Mouse (Mus musculus): Measurements from ENCODE around the gene Olfr686. TPM values are rescaled to one million over a fixed set of nuclear protein-coding genes. Genes with fewer than 3 reads are reported as not detected.

Olfr686 gene
- total and polyA plus RNA-seq, 2 experiments from 2014 or later: 0.10 TPM; not detected in 1

DNA sequence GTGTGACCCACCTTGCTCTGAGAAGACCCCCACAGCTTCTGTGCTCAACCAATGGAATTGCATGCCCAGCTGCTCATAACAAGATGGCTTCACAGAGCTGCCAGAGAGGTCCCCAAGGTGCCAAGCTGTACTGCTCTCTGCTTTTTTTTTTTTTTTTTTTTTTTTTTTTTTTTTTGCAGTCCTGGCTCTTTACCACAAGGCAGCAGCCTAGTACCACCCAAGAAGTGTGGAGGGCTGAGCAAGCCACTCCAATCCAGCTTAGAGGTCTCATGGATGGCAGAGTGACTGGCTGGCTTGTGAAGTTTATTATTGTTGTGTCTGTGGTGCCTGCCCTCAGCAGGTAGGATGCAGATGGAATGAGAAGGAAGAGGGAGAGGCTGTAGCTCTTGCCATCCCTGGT is 18.8 kb upstream of the Olfr686 start:
- Histone ChIP-seq H3K4me1 (ENCODE audit: insufficient read depth, low read length) (no peaks in the 10 kb centered on the region), H3K27me3 (ENCODE audit: insufficient read depth, low read length) (no peaks in the 10 kb centered on the region), H3K4me3 (ENCODE audit: low read length) (no peak overlapping the region), H3K4me2 (ENCODE audit: low read depth, low read length) (no peak overlapping the region), H3K36me3 (ENCODE audit: insufficient read depth, low read length) (no peaks in the 10 kb centered on the region), H3K27ac (no peak overlapping the region), H3K9me3 (ENCODE audit: low read length) (no peaks in the 10 kb centered on the region), H3K9ac (replicated peaks; ENCODE audit: low read length) (no peak overlapping the region)
- peak; percentile 20 for DNase-seq (ENCODE audit: low spot score)
- TF ChIP-seq CTCF (IDR thresholded peaks at IDR 0.05; ENCODE audit: low read depth): peak; percentile 30; the same call in 1 of the 2 replicates
- peak; percentile 24; the same call in 1 of the 2 replicates for ATAC-seq

DNA sequence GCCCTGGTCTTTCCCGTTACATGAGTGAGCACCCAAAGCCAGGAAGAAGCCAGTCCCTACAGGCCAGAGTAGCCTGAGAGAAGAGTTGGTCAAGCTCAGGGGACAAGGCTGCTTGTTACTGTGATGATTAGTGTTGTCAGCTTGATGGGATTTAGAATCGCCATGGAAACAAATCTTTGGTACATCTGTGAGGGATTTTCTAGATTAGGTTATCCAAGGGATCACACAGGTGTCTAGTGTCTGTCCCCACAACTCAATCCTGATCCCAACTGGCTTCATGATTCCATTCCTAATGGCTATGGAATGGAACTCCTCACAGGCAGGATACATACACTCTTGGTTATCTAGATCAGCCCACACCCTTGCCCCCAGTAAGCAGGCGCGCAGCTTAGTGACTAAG is 11.0 kb upstream of the Olfr686 start:
- no peak for DNase-seq (ENCODE audit: low spot score)
- no peak for TF ChIP-seq CTCF (IDR thresholded peaks at IDR 0.05; ENCODE audit: low read depth)
- Histone ChIP-seq H3K9ac (replicated peaks; ENCODE audit: low read length) (no peak overlapping the region), H3K27ac (no peak overlapping the region), H3K4me1 (ENCODE audit: insufficient read depth, low read length) (no peaks in the 10 kb centered on the region), H3K4me3 (ENCODE audit: low read length) (no peak overlapping the region), H3K9me3 (ENCODE audit: low read length) (no peaks in the 10 kb centered on the region), H3K4me2 (ENCODE audit: low read depth, low read length) (no peak overlapping the region), H3K36me3 (ENCODE audit: insufficient read depth, low read length) (no peaks in the 10 kb centered on the region), H3K27me3 (ENCODE audit: insufficient read depth, low read length) (no peaks in the 10 kb centered on the region)
- ATAC-seq: no peak
- 84% methylated on average over 4 of the region's 4 CpGs for WGBS

DNA sequence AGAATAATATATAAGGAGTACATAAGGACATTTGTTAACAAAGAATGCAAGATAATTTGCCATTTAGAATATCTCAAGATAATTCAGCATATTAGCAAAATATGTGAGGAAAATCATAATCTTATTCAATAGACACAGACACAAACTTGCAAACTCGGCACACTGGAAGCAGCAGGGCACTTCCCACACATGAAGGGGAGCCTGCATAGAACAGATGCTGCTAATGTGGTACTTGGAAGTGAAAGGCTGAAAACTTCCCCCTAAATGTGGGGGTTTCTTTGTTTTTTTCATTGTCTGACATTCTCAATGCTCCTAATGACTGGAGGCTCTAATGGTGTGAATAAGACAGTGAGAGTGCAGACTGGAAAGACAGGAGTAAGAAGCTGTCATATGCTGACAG is 7.5 kb upstream of the Olfr686 start:
- DNase-seq (ENCODE audit: low spot score) (no peak), ATAC-seq (no peak)
- Histone ChIP-seq H3K4me2 (ENCODE audit: low read depth, low read length) (no peak overlapping the region), H3K27me3 (ENCODE audit: insufficient read depth, low read length) (no peaks in the 10 kb centered on the region), H3K9me3 (ENCODE audit: low read length) (no peaks in the 10 kb centered on the region), H3K36me3 (ENCODE audit: insufficient read depth, low read length) (no peaks in the 10 kb centered on the region), H3K4me3 (ENCODE audit: low read length) (no peak overlapping the region), H3K4me1 (ENCODE audit: insufficient read depth, low read length) (no peaks in the 10 kb centered on the region), H3K9ac (replicated peaks; ENCODE audit: low read length) (no peak overlapping the region), H3K27ac (no peak overlapping the region)
- 31% methylated on average over 1 of the region's 1 CpGs for WGBS
- TF ChIP-seq CTCF (IDR thresholded peaks at IDR 0.05; ENCODE audit: low read depth): no peak

DNA sequence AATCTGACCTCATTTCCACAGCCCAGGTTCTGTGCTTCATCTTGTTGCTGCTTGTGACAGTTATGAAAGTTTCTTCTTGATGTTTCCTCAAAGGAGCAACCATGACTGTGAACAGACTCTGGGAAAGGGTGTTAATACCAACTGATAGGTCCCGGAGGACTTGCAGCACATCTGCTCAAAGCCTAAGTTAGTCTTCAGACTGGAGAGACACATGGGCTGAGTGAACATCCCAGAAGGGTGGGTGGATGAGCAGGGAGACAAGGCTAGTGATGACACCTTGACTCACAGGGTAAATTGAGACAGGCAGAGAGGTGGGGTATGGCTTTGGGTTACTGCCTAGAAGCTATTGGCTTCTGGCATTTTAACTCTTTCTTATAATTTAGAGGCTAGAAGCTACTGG is 21.4 kb downstream of the Olfr686 start, which contains the start of gene Olfr685:
Gene Olfr685 (minus strand): TSS at position 101 of the 400 bp plus-strand sequence.
- Histone ChIP-seq H3K27ac (no peak within 1 kb of the TSS), H3K27me3 (ENCODE audit: insufficient read depth, low read length) (no peaks in the 10 kb centered on the region), H3K4me1 (ENCODE audit: insufficient read depth, low read length) (no peaks in the 10 kb centered on the region), H3K9me3 (ENCODE audit: low read length) (no peaks in the 10 kb centered on the region), H3K4me2 (ENCODE audit: low read depth, low read length) (no peak within 1 kb of the TSS), H3K4me3 (ENCODE audit: low read length) (no peak within 1 kb of the TSS), H3K9ac (replicated peaks; ENCODE audit: low read length) (no peak within 1 kb of the TSS), H3K36me3 (ENCODE audit: insufficient read depth, low read length) (no peaks in the 10 kb centered on the region)
- 95% methylated on average over 1 of the region's 1 CpGs for WGBS
- no peak for DNase-seq (ENCODE audit: low spot score)
- no peak for TF ChIP-seq CTCF (IDR thresholded peaks at IDR 0.05; ENCODE audit: low read depth)
- no peak for ATAC-seq

DNA sequence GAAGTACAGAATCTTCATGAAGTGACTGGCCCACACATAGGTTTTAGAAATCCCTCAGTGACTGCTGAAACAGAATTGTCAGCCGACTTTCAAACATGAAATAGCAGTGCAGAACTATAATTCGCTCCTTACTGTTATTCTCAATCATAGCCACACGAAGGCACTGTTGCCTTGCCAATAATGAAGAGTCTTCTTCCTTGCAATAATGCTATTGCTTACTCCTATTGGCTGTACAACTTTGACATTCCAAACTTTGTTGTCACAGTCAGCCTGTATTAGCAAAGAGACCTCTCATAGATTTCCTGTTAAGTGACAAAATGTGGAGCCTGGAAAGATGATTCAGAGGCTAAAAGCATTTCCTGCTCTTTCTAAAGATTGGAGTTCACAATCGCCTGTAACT is 36.5 kb downstream of the Olfr686 start:
- H3K9ac ChIP-seq (replicated peaks; ENCODE audit: low read length): no peak overlapping the region
- DNase-seq (ENCODE audit: low spot score) (peak; percentile 67), ATAC-seq (peak; percentile 70; the same call in 1 of the 2 replicates)
- no peak overlapping the region for H3K4me2 ChIP-seq (ENCODE audit: low read depth, low read length)
- 59% methylated on average over 4 of the region's 4 CpGs for WGBS
- H3K4me1 ChIP-seq (ENCODE audit: insufficient read depth, low read length): no peaks in the 10 kb centered on the region
- no peak overlapping the region for H3K27ac ChIP-seq
- no peak overlapping the region for H3K4me3 ChIP-seq (ENCODE audit: low read length)
- no peaks in the 10 kb centered on the region for H3K36me3 ChIP-seq (ENCODE audit: insufficient read depth, low read length)
- TF ChIP-seq CTCF (IDR thresholded peaks at IDR 0.05; ENCODE audit: low read depth): peak; percentile 79
- H3K9me3 ChIP-seq (ENCODE audit: low read length): no peaks in the 10 kb centered on the region
- no peaks in the 10 kb centered on the region for H3K27me3 ChIP-seq (ENCODE audit: insufficient read depth, low read length)

DNA sequence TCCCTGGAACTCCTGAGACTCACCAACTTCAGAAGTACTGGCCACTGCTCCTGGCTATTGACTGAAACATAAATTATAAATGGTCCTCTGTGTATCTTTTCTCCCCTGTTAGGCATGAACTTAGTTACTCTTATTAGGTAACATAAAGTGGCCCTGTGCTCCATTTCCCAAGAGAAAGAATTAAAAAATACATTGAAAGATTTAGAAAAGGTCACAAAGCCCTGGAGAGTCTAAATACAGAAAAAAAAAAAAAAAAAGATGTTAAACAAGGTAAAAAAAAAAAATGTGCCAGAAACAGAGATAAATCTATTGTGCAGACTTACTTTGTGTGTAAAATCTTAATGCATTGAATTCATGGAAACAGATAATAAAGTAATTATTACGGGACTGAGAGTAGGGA is 43.7 kb downstream of the Olfr686 start, which contains the start of gene Olfr684:
Gene Olfr684 (minus strand): TSS at position 101 of the 400 bp plus-strand sequence.
- no peak within 1 kb of the TSS for H3K4me2 ChIP-seq (ENCODE audit: low read depth, low read length)
- 67% methylated on average over 1 of the region's 1 CpGs for WGBS

More for the DNA sequence above, 43.7 kb downstream of the Olfr686 start, which contains the start of gene Olfr684:
- H3K27ac ChIP-seq: no peak within 1 kb of the TSS
- no peaks in the 10 kb centered on the region for H3K4me1 ChIP-seq (ENCODE audit: insufficient read depth, low read length)
- no peak for TF ChIP-seq CTCF (IDR thresholded peaks at IDR 0.05; ENCODE audit: low read depth)
- DNase-seq (ENCODE audit: low spot score) (no peak), ATAC-seq (no peak)
- no peaks in the 10 kb centered on the region for H3K9me3 ChIP-seq (ENCODE audit: low read length)
- H3K9ac ChIP-seq (replicated peaks; ENCODE audit: low read length): no peak within 1 kb of the TSS
- no peaks in the 10 kb centered on the region for H3K27me3 ChIP-seq (ENCODE audit: insufficient read depth, low read length)
- H3K36me3 ChIP-seq (ENCODE audit: insufficient read depth, low read length): no peaks in the 10 kb centered on the region
- no peak within 1 kb of the TSS for H3K4me3 ChIP-seq (ENCODE audit: low read length)

Other genes starting within 250 kb of the Olfr686 start
- not detected in 2 replicates for gene Olfr670, start 244.9 kb downstream of the Olfr686 start, total RNA-seq (2014; rRNA removed)
- not detected in 2 replicates for gene Olfr670, start 244.9 kb downstream of the Olfr686 start, polyA plus RNA-seq (2015; fragmentation: Nextera tagmentation; extraction: Ambion mirVana)
- not detected in 2 replicates for gene Olfr671, start 228.4 kb downstream of the Olfr686 start, total RNA-seq (2014; rRNA removed)
- gene Olfr671, start 228.4 kb downstream of the Olfr686 start, polyA plus RNA-seq (2015; fragmentation: Nextera tagmentation; extraction: Ambion mirVana): not detected in 2 replicates
- gene Olfr672, start 205.5 kb downstream of the Olfr686 start, total RNA-seq (2014; rRNA removed): not detected in 2 replicates
- not detected in 2 replicates for gene Olfr672, start 205.5 kb downstream of the Olfr686 start, polyA plus RNA-seq (2015; fragmentation: Nextera tagmentation; extraction: Ambion mirVana)
- not detected in 2 replicates for gene Olfr675, start 179.0 kb downstream of the Olfr686 start, total RNA-seq (2014; rRNA removed)
- not detected in 2 replicates for gene Olfr675, start 179.0 kb downstream of the Olfr686 start, polyA plus RNA-seq (2015; fragmentation: Nextera tagmentation; extraction: Ambion mirVana)
- not detected in 2 replicates for gene Olfr676, start 174.8 kb downstream of the Olfr686 start, total RNA-seq (2014; rRNA removed)
- not detected in 2 replicates for gene Olfr676, start 174.8 kb downstream of the Olfr686 start, polyA plus RNA-seq (2015; fragmentation: Nextera tagmentation; extraction: Ambion mirVana)
- not detected in 2 replicates for gene Olfr677, start 156.1 kb downstream of the Olfr686 start, total RNA-seq (2014; rRNA removed)
- gene Olfr677, start 156.1 kb downstream of the Olfr686 start, polyA plus RNA-seq (2015; fragmentation: Nextera tagmentation; extraction: Ambion mirVana): not detected in 2 replicates
- not detected in 2 replicates for gene Olfr678, start 143.0 kb downstream of the Olfr686 start, total RNA-seq (2014; rRNA removed)
- gene Olfr678, start 143.0 kb downstream of the Olfr686 start, polyA plus RNA-seq (2015; fragmentation: Nextera tagmentation; extraction: Ambion mirVana): not detected in 2 replicates
- gene Olfr679, start 126.3 kb downstream of the Olfr686 start, total RNA-seq (2014; rRNA removed): not detected in 2 replicates
- not detected in 2 replicates for gene Olfr679, start 126.3 kb downstream of the Olfr686 start, polyA plus RNA-seq (2015; fragmentation: Nextera tagmentation; extraction: Ambion mirVana)
- gene Olfr680-ps1, start 114.7 kb downstream of the Olfr686 start, total RNA-seq (2014; rRNA removed): not detected in 2 replicates
- gene Olfr680-ps1, start 114.7 kb downstream of the Olfr686 start, polyA plus RNA-seq (2015; fragmentation: Nextera tagmentation; extraction: Ambion mirVana): not detected in 2 replicates
- gene Olfr681, start 90.6 kb downstream of the Olfr686 start, total RNA-seq (2014; rRNA removed): not detected in 2 replicates
- gene Olfr681, start 90.6 kb downstream of the Olfr686 start, polyA plus RNA-seq (2015; fragmentation: Nextera tagmentation; extraction: Ambion mirVana): not detected in 2 replicates
- gene Olfr683, start 60.5 kb downstream of the Olfr686 start, total RNA-seq (2014; rRNA removed): not detected in 2 replicates
- not detected in 2 replicates for gene Olfr683, start 60.5 kb downstream of the Olfr686 start, polyA plus RNA-seq (2015; fragmentation: Nextera tagmentation; extraction: Ambion mirVana)
- gene Olfr684, start 43.8 kb downstream of the Olfr686 start, total RNA-seq (2014; rRNA removed): not detected in 2 replicates
- gene Olfr684, start 43.8 kb downstream of the Olfr686 start, polyA plus RNA-seq (2015; fragmentation: Nextera tagmentation; extraction: Ambion mirVana): not detected in 2 replicates
- 0.52 TPM in 1 of 2 replicates, not detected in the other for gene Olfr685, start 21.5 kb downstream of the Olfr686 start, total RNA-seq (2014; rRNA removed)
- gene Olfr685, start 21.5 kb downstream of the Olfr686 start, polyA plus RNA-seq (2015; fragmentation: Nextera tagmentation; extraction: Ambion mirVana): not detected in 2 replicates
- gene Olfr688, start 80.6 kb upstream of the Olfr686 start, total RNA-seq (2014; rRNA removed): not detected in 2 replicates
- gene Olfr688, start 80.6 kb upstream of the Olfr686 start, polyA plus RNA-seq (2015; fragmentation: Nextera tagmentation; extraction: Ambion mirVana): not detected in 2 replicates
- not detected in 2 replicates for gene Olfr689, start 103.7 kb upstream of the Olfr686 start, total RNA-seq (2014; rRNA removed)
- gene Olfr689, start 103.7 kb upstream of the Olfr686 start, polyA plus RNA-seq (2015; fragmentation: Nextera tagmentation; extraction: Ambion mirVana): 0.05 and 0.16 TPM in 2 replicates
- gene Olfr690, start 126.6 kb upstream of the Olfr686 start, total RNA-seq (2014; rRNA removed): 0.14 and 0.99 TPM in 2 replicates
- not detected in 2 replicates for gene Olfr690, start 126.6 kb upstream of the Olfr686 start, polyA plus RNA-seq (2015; fragmentation: Nextera tagmentation; extraction: Ambion mirVana)
- 0.52 and 0.75 TPM in 2 replicates for gene Olfr691, start 134.8 kb upstream of the Olfr686 start, total RNA-seq (2014; rRNA removed)
- gene Olfr691, start 134.8 kb upstream of the Olfr686 start, polyA plus RNA-seq (2015; fragmentation: Nextera tagmentation; extraction: Ambion mirVana): 0.13 and 0.15 TPM in 2 replicates
- gene Olfr692, start 160.7 kb upstream of the Olfr686 start, total RNA-seq (2014; rRNA removed): not detected in 2 replicates
- not detected in 2 replicates for gene Olfr692, start 160.7 kb upstream of the Olfr686 start, polyA plus RNA-seq (2015; fragmentation: Nextera tagmentation; extraction: Ambion mirVana)
- gene Gm5901, start 167.6 kb upstream of the Olfr686 start, total RNA-seq (2014; rRNA removed): not detected in 2 replicates
- 0.44 TPM in 1 of 2 replicates, not detected in the other for gene Gm5901, start 167.6 kb upstream of the Olfr686 start, polyA plus RNA-seq (2015; fragmentation: Nextera tagmentation; extraction: Ambion mirVana)
- gene Fam160a2, start 192.6 kb upstream of the Olfr686 start, total RNA-seq (2014; rRNA removed): 48.0 and 48.8 TPM in 2 replicates
- 30.7 and 33.4 TPM in 2 replicates for gene Fam160a2, start 192.6 kb upstream of the Olfr686 start, polyA plus RNA-seq (2015; fragmentation: Nextera tagmentation; extraction: Ambion mirVana)
- gene Cnga4, start 197.1 kb upstream of the Olfr686 start, total RNA-seq (2014; rRNA removed): 0.21 TPM in 1 of 2 replicates, not detected in the other
- gene Cnga4, start 197.1 kb upstream of the Olfr686 start, polyA plus RNA-seq (2015; fragmentation: Nextera tagmentation; extraction: Ambion mirVana): 0.08 and 0.14 TPM in 2 replicates
- 10.7 and 14.2 TPM in 2 replicates for gene Cckbr, start 218.2 kb upstream of the Olfr686 start, total RNA-seq (2014; rRNA removed)
- 5.3 TPM in 2 replicates for gene Cckbr, start 218.2 kb upstream of the Olfr686 start, polyA plus RNA-seq (2015; fragmentation: Nextera tagmentation; extraction: Ambion mirVana)